Mouse (Mus musculus) thymus, postnatal 10 days (tissue): ENCODE data around the gene Mettl14.
"Not testable (repeated sequence)": the region's sequence is repeated elsewhere in the genome, so short reads cannot be mapped to it uniquely, and the experiment has no call there.

Source experiments
- DNase-seq, 2 experiments: peaks; one replicate each; pipeline ENCODE4 v3.0.0; 2021; ENCODE audit warnings: low spot score in 2 of 2

The Mettl14 gene

DNA sequence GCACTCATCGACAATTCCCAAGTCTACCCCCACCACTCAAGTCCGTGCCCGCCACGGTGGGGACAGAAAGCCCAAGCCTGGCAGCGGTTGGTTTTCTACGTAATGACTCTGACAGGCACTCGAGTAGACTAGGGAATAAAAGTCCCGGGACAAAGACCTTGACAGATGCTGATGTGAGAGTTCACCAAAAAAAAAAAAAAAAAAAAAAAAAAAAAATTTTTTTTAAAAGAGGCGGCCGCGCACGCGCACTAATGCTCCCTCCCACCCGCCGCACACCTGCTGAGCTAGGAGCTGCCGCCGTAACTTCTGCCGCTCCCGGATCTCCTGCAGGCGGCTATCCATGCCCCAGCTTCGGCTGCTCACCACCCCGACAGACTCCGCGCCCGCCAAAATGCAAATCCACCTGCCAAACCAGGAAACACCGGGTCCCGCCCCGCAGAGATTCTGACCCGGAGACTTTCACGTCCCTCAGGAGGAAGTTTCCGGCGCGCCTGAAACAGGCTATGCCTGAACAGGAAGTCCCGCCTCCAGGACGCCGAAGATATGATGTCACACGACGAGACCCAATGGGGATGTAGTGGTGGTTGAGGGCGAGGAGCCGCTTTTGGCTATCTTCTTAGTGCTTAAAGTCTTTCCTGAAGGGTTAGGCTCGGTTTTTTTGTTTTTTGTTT is at the start of gene Mettl14:
TSS of gene Mettl14 (minus strand) at position 623 of the 671 bp plus-strand sequence.
- DNase-seq, result peak; percentile 96 to 97

DNA sequence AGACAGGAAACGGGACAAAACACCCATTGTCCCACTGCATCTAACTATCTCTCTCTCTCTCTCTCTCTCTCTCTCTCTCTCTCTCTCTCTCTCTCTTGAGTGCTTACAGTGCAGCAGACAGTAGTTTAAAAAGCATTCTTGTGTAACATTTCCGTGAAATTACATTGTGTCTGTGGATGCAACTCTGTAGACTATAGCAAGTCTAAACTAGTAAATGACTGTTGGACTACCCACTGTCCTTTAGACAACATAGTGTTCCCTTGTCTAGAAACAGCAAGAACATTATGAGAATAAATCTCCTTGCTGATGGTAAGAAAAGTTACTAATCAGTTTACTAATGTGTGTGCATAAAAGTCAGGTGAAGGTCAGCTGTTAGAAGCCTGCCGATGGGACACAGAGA is 47.5 kb upstream of the Mettl14 start:
- DNase-seq, result no peak

DNA sequence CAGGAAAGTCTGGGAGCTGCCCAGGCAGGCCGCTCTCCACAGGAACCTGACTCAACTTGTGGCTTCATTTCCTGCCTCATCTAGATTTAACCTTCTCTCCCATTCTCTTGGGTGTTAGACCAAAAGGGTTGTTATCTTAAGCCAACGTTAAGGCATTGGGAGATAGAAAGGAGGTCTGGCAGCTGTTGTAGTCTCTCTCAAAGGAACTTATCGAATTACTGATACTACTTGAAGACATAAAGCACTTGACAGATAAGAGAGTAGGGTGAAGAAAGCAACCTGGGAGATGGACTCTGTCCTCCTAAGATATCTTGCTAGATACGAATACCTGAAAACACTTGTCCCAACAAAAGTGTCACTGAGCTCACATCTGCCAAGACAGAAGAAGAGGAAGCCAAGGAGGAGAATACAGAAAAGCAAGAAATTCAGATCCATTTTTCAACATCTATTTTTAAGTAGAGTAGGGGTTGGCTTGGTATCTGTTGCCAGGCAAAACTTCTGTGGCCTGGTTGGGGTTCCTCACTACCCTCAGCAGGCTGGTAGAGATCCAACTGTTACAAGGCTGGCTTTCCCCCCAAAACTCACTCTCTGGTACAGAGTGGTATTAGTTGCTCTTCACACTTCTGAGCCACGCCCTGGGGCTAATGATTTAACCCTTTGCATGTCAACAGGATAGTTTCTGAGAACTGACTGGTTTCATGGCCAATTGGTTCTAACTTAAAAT is 46.2 kb upstream of the Mettl14 start:
- DNase-seq, result no peak

DNA sequence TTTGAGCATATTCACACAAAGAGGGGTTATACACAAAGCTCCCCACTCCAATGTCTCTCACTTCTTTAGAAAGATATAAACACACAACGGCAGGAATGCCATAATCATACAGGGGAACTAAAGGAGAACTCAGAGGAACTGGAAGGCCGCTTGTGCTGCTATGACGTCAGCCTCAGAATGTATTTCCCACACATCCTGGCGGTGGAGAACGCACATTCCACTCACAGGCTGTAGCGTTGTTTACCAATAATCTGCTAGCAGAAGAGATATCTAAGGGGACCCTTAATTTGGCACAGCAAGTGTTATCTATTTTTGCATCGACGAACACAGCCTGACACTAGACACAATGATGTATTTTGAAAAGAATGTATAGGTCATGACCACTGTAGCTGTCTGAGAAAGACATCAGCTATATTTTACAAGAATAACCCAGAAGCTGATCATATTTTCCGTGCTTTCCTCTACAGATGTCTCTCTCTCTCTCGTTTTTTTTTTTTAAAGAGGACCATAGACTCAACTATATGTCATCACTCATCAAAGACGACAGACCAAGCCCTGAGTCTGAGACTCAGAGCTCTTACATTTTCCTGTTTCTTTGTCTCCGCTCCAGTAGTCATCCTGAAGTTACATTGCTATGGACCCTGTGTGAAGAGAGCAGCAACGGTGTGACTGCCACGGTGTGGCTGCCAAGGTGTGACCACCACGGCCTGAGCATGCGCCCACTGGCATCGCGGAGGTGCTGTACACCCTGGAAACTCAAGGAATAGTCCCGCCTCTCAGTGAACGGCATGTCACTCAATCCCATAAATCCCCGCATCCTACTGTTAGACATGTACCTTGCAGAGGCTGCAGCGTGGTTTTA is 43.9 kb upstream of the Mettl14 start:
- no peak for DNase-seq

DNA sequence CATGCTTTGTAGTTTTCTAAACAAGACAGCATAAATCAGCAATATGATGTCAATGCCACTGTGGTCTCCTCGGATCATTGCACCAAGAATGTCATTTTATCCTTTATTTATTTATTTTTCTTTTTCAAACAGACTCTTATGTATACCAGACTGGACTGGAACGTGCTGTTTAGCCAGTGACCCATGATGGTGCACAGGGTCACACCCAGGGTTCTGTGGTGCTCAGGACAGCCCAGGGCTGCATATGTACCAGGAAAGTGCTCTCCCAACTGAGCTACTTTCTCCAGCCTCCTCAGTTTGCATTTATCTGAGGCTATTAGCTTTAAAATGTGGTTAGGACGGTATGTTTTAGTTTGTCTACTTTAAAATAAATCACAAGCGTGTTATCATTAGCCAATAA is 42.1 kb upstream of the Mettl14 start:
- no peak for DNase-seq

DNA sequence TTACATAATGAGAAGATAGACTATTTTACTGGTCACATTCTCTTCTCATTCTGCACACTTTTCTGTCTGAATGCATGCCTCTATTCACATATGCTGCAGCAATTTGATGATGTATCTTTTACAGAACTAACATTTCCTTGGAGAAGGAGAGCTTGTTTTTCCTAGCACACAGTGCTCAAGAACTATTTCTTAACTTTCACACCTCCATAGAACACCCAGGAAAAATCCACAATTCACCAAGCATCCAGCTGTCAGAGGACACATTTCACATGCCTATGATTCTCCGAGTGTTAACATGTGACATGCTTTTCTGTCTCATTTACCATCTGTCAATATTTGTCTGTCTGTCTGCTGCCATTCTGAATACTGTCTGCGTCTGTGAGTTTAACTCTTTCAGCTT is 39.7 kb upstream of the Mettl14 start:
- no peak for DNase-seq

DNA sequence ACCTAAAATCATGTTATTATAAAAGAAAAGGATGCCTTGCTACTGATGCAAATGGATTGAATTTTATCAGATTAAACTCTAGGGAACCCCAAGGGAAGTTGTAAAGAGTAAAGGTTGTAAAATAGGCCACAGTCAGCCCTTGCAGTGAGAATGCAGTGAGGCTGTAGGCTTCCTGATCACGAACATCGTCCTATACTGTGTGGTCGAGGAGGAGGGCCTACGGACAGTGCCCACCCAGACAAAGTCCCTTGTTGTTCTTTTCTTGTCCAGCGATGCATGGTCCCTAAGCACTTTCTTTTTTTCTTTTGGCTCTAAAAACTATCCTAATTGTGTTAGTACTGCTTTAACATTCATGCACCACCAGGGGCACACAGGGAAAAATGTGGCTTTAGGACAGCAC is 27.3 kb upstream of the Mettl14 start:
- DNase-seq, result no peak

DNA sequence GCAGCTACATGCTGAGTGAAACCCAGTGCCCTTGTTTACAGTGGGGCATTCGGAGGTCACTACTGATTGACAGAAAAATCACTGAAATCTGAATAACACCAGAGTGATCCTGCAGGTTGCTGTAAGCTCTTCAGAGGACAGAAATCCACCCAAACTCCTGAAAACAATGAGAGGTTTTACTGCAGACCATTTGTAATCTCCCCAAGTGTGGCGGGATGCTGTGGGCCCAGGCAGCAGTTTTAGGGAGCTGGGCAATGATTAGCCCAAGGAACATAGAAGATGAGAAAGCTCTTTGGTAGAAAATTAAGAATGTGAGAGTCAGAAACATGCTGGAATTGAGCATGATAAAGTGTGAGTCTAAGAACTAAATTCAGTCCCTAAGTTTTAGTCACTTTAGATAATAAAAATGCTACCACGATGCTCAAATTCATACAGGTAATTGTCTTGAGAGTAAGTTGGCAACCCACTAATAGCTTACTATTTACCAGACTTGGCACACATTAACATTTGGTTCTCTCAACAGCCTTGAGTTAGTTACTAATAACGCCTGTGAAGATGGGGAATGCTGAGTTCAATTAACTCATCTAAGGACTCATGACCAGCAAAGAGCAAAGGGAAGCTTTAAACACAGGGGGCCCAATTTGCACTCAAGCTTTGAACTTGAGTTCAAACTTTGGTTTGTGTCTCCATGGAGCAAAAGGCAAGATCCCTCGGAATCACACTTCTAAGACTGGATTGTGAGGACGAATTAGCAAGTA is 26.1 kb upstream of the Mettl14 start:
- no peak for DNase-seq

DNA sequence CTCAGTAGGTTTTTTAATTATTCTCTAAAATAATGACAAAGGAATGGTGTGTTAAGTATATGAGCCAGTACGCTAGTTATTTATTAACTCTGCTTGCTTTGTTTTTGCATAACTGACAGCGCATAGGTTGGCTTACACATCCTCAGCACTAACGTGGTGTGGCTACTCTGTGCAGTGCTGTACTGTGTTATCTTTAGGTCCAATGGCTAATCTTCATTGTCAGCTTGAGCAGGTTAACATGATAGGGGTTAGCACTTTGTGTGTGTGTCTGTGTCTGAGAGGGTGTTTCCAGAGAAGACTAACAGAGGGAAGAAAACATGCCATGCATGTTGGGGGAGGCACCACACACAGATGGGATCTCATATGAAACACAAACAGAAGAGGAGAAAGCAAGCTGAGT is 19.0 kb upstream of the Mettl14 start:
- DNase-seq, result no peak

DNA sequence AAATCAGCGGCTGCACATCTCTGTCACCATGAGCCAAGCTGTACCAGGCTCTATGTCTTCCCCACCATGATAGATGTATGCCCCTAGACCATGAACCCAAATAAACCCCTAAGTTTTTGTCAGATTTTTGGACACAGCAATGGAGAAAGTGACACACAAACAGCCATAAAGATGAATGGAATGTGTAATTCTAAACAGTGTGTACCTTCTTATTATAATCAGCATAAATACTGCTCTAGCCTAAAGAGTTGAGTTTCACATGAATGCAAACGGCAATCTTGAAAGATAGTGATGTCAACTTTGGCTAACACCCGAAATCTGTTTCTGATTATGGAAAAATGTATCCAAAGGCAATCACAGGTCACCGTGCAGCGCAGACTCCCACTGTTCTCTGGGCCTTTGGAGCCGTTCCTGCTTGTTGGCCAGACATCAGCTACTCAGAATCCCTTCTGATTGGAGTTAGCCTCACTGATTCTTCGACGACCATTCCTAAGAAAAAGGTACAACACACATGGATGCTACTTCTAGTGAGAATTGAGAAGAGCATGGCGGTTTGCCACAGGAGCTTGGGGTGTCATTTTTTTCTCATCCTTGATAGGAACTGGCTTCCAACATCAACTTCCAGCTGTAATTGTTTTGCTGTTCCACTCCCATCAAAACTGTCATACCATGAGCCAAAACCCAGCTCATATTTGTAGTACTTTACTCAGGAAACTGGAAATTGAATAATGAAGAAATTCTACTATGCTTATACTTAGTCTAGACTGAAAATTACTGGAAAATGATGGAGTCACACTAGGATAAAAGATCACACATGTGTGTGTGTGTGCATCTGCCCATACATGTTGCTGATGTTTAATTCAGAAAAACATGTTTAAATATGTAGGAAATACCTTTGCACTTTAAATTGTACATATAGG is 11.9 kb upstream of the Mettl14 start:
- no peak for DNase-seq

DNA sequence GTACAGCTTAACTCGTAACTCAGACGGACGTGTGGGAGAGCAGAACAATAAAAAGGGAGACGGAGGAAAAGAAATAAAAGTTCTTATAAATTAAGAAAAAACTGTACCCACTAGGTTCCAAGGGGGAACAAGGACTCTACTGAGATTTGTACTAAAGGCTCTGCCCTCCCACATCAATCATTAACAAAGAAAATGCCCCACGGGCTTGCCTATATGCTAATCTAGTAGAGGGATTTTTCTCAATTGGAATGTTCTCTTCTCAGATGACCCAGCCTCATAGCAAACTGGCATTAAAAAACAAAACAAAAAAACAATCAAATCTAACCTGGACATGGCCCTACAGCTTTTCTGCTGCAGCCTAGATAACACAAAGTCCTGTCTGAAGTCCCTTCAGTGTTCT is 9.7 kb upstream of the Mettl14 start:
- no peak for DNase-seq

DNA sequence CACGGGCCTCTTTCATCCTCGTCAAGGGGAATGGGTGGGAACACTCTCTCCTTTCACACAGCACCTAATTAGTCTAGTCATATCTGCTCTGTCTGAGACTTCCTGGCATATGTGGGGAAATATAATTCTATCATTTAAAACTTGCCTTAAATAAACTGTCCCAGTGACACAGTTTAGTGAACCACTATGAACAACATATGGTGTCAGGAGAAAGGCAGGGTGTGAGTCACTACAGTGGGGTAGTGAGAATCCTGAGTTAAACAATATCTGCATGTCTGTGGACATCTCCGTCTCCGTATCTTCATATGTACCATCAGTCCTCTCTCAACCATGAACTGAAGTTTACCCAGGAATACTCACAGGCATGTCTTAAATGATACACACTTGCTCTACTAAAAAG is 5.3 kb upstream of the Mettl14 start:
- no peak for DNase-seq

DNA sequence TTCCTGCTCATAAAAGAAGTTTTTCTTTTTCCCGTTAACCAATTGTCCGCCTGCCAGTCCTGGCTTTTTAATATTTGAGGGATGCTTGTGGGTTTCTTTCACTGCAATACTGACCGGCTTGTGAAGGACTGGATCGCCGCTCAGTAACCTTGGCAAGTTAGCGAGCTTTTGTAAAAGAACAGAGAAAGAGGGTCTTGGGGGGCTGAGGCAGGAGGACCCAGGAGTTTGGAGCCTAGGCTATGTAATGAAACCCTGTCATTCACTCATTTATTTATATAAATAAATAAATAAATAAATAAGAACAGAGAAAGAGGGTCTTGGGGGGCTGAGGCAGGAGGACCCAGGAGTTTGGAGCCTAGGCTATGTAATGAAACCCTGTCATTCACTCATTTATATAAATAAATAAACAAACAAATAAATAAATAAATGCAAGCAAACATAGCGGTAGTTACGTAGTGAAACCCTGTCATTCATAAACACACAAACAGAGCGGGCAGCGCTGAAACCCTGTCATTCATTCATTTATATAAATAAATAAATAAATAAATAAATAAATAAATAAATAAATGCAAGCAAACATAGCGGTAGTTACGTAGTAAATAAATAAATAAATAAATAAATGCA is 361 bp upstream of the Mettl14 start:
- not testable (repeated sequence) for DNase-seq

DNA sequence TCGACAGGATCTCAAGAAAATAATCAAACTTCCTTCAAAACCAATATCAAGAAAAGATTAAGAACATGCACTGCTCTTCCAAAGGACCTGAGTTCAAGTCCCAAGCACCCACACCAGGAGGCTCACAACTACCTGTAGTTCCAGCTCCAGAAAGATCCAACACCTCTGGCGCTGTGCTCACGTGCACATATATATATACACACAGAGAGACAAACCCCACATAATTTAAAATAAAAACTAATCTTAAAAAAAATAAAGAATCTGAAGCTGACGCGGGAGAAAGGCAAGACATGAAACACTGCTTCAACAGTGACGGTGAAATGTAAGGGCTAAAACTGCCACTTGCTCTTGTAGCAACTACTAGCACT is 806 bp downstream of the Mettl14 start:
- peak in 1 of 2 experiments; percentile 11 for DNase-seq

DNA sequence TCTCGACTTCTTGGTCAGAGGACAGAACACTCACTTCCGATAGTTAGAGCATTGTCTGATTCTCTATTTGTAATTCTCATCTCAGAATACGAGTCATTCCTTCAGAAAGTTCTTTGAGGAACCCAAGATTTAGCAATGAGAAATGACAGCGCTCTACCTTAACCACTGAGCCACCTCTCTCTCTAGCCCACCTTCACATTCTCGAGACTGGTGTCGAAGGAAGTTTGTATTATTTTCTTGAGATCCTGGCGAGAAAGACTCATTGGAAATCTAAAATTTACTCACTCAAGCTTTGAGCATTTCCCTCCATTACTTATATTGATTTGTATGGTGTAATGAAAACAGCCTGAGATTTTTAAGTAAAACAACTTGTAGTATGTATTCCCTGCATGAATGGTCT is 1.5 kb downstream of the Mettl14 start:
- no peak for DNase-seq

DNA sequence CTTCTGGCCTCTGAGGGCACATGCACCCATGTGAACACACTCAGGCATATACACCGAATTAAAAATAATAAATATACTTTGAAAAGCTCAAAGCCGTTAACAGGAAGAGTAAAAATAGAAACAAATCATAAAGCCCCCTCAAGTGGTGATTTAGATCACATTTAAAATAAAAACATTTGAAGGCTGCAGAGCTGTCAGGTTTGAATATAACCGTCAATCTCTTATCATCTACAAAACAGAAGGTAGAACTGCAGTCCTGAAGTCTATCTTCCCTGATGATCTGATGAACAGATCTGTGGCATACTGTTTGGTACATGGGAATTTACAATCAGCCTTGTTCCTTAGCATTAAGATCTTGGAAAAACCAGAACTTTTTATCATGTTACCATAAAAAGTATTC is 9.3 kb downstream of the Mettl14 start:
- DNase-seq, result no peak

DNA sequence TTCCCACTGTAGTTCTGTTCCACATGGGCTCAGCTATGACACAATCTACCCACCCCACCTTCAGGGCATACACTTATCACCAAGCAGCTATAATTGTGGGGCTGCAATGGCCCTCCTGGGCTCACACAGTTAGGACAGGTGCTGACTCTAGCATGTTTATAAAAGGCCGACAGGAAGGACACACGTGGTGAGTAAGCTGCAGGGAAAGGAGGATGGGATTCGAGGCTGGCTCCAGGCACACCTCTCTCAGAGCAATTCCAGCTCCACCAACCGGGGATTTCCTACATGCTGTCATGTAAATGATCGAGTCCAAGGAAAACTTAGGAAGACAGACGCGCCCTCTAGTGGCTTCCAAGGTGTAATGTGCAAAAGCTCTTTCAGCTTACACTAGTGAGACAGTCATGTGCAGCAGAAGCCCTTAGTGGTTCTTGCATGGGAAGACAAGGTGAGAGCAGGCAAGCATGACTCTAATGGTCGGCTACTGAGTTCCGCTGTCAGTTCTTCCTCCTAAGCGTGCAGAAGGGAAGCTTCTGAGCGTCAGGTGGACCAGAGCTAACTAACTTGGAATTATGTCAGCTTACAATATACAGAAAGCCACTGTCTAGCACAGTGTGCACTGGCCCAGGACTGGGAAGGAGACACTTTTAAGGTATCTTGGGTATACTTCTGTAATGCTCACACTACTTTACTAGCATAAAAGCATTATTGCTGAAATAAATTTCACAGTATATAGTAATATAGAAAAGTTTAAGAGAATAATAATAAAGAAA is 14.0 kb downstream of the Mettl14 start:
- DNase-seq, result no peak

DNA sequence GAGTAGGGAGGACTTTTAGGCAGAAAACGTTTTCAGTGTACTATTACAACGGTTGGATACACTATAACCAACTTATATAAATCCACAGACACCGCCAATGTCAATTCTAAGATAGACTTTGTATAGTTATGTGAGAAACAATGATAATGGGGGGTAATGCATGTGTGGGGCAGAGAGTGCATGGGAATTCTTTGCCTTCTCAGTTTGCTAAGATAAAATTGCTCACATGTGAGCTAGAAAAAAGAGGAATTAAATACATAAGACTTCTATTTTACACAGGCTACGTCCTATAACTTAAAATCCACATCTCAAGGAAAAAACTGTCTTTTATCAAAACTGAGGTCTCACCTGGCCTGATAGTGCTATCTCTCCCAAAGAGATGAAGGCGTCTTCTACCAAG is 15.0 kb downstream of the Mettl14 start:
- no peak for DNase-seq

DNA sequence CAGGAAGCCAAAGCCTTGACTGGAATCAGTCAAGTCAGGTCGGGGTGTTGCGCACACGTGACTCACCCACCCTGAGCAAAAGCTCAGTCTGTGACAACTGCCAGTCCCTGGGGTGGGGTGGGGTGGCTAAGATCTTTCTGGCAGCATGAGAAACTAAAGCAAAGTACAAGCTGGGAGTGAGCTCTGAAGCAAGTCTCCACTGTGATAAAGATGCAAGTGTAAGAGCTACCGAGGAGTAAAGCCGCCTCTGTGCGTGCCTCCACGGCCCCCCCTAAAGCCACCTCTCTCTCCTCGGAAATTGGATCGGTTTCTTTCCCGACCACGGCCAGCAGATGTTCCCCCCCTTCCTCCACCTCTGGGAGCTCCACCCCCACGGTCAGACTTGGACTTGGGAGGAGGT is 16.7 kb downstream of the Mettl14 start:
- no peak for DNase-seq

DNA sequence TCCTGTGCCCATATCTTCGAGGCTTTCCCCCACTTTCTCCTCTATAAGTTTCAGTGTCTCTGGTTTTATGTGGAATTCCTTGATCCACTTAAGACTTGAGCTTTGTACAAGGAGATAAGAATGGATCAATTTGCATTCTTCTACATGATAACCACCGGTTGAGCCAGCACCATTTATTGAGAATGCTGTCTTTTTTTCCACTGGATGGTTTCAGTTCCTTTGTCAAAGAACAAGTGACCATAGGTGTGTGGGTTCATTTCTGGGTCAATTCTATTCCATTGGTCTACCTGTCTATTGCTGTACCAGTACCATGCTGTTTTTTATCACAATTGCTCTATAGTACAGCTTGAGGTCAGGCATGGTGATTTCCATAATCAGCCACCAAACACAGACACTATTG is 19.1 kb downstream of the Mettl14 start:
- DNase-seq, result not testable (repeated sequence)
